Mouse (Mus musculus): Measurements from ENCODE around the gene Cmss1. TPM values are rescaled to one million over a fixed set of nuclear protein-coding genes. Genes with fewer than 3 reads are reported as not detected.

Cmss1 gene
- total and polyA plus RNA-seq, 2 experiments: 3.1 to 7.8 TPM

DNA sequence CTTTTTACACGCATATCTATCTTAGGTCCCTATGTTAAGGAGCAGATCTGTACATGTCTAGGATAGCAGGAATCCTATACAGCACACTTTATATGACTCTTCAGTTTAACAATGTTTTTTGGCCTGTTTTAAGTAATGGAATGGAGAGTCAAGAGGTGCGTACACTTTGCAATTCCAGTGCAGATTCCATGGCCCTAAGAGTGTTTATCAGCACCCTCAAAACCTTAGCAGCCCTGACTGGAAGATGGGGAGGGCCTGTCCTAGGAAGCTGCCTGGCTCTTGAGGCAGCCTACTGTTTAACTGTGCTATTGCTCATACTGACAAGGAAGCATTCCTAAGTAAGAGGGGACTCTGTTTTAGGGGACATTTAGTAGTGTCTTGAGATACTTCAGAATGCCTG is 222.4 kb downstream of the Cmss1 start:
- Histone ChIP-seq H3K27ac (replicated peaks; ENCODE audit: insufficient read depth, low read depth, low read length) (no peak overlapping the region), H3K79me2 (ENCODE audit: control insufficient read depth, insufficient read depth, low read length) (no peaks in the 10 kb centered on the region), H3K4me3 (ENCODE audit: insufficient read depth, low read depth, low read length) (no peak overlapping the region), H3K9ac (ENCODE audit: low read depth, low read length) (no peak overlapping the region), H3K4me1 (ENCODE audit: control insufficient read depth, insufficient read depth, low read length) (no peaks in the 10 kb centered on the region), H3K27me3 (ENCODE audit: control insufficient read depth, insufficient read depth, low read length) (no peaks in the 10 kb centered on the region), H3K36me3 (ENCODE audit: control insufficient read depth, insufficient read depth, low read length) (no peaks in the 10 kb centered on the region)
- 98% methylated on average over 2 of the region's 2 CpGs for WGBS
- TF ChIP-seq POLR2A (IDR thresholded peaks at IDR 0.05; ENCODE audit: extremely low read depth, insufficient read depth, low read length) (no peak), CTCF (IDR thresholded peaks at IDR 0.05; ENCODE audit: low read depth, low read length) (no peak)
- DNase-seq (ENCODE audit: extremely low read depth, low read depth, low spot score): no peak

DNA sequence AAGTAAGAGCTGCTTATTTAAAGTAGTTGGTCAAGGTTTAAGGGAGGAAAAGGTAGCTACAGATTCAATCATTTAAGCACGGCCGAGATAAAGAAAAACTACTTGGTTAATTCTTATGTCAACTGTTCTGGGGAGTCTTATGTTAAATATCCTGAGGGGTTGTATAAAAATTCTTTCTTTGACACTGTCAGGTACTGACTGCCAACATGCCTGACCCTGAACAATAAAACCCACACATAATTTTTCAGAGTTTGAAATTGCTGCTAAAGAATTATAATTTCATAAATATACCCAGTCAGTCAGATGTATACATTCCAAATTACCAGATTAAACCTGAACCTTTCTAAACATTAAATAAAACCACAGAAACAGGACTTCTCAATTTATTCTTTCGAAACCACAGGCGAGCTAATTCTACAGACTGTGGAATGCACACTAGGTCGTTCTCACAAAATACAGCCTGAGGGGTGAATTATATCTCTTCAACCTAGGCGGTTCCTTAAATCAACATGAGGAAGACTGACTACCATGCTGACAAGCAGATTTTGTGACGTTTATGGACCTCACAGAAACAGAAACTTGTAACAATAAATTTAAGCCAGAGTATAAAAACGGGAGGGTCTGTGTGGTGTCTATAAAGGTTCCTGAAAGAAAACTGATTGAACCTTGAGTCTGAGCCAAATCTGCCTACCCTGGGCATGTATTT is 223.2 kb downstream of the Cmss1 start:
- Histone ChIP-seq H3K9ac (ENCODE audit: low read depth, low read length) (no peak overlapping the region), H3K36me3 (ENCODE audit: control insufficient read depth, insufficient read depth, low read length) (no peaks in the 10 kb centered on the region), H3K27ac (replicated peaks; ENCODE audit: insufficient read depth, low read depth, low read length) (no peak overlapping the region), H3K79me2 (ENCODE audit: control insufficient read depth, insufficient read depth, low read length) (no peaks in the 10 kb centered on the region), H3K4me1 (ENCODE audit: control insufficient read depth, insufficient read depth, low read length) (no peaks in the 10 kb centered on the region), H3K27me3 (ENCODE audit: control insufficient read depth, insufficient read depth, low read length) (no peaks in the 10 kb centered on the region), H3K4me3 (ENCODE audit: insufficient read depth, low read depth, low read length) (no peak overlapping the region)
- WGBS: 81% methylated on average over 8 of the region's 8 CpGs
- TF ChIP-seq POLR2A (IDR thresholded peaks at IDR 0.05; ENCODE audit: extremely low read depth, insufficient read depth, low read length): no peak
- no peak for TF ChIP-seq CTCF (IDR thresholded peaks at IDR 0.05; ENCODE audit: low read depth, low read length)
- DNase-seq (ENCODE audit: extremely low read depth, low read depth, low spot score): no peak

DNA sequence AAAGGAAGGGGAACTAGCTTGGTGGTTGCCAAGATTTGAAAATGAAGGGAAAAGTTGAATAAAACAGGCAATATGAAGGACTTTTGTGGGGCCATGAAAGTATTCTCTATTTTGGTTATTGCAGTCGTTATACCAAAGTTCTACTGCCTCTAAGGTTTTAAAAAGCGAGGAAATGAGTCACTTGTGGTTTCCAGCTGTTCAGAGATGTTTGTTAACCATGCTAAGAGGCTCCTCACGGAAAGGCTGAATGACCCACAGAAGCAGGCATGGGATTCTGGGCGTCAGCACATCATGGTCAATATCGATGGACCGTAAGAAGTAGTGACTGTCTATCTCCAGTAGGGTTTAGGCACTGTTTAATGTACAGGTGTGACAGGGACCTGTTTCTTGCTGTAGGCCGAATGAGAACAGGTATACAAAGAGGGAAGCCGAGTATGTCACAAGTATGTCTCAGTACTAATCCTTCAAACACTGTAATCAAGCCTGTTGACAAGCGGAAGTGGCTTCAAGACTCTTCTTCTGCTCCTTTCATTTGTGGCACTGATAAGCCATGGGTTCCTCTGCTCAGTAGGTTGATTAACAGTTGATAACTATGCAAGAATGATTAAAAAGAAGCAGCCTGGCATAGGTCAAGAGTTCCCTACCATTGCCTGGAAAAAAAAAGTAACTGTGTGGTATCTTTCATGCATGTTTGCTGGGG is 227.9 kb downstream of the Cmss1 start:
- Histone ChIP-seq H3K36me3 (ENCODE audit: control insufficient read depth, insufficient read depth, low read length) (no peaks in the 10 kb centered on the region), H3K4me1 (ENCODE audit: control insufficient read depth, insufficient read depth, low read length) (no peaks in the 10 kb centered on the region), H3K79me2 (ENCODE audit: control insufficient read depth, insufficient read depth, low read length) (no peaks in the 10 kb centered on the region), H3K27me3 (ENCODE audit: control insufficient read depth, insufficient read depth, low read length) (no peaks in the 10 kb centered on the region), H3K4me3 (ENCODE audit: insufficient read depth, low read depth, low read length) (no peak overlapping the region), H3K9ac (ENCODE audit: low read depth, low read length) (no peak overlapping the region), H3K27ac (replicated peaks; ENCODE audit: insufficient read depth, low read depth, low read length) (no peak overlapping the region)
- TF ChIP-seq CTCF (IDR thresholded peaks at IDR 0.05; ENCODE audit: low read depth, low read length) (no peak), POLR2A (IDR thresholded peaks at IDR 0.05; ENCODE audit: extremely low read depth, insufficient read depth, low read length) (no peak)
- 86% methylated on average over 9 of the region's 9 CpGs for WGBS
- no peak for DNase-seq (ENCODE audit: extremely low read depth, low read depth, low spot score)

- no peak overlapping the region for H3K9ac ChIP-seq (ENCODE audit: low read depth, low read length)
- WGBS: 88% methylated on average over 7 of the region's 7 CpGs
- H3K27me3 ChIP-seq (ENCODE audit: control insufficient read depth, insufficient read depth, low read length): no peaks in the 10 kb centered on the region
- H3K36me3 ChIP-seq (ENCODE audit: control insufficient read depth, insufficient read depth, low read length): no peaks in the 10 kb centered on the region
- H3K4me1 ChIP-seq (ENCODE audit: control insufficient read depth, insufficient read depth, low read length): no peaks in the 10 kb centered on the region
- H3K79me2 ChIP-seq (ENCODE audit: control insufficient read depth, insufficient read depth, low read length): no peaks in the 10 kb centered on the region
- TF ChIP-seq POLR2A (IDR thresholded peaks at IDR 0.05; ENCODE audit: extremely low read depth, insufficient read depth, low read length) (no peak), CTCF (IDR thresholded peaks at IDR 0.05; ENCODE audit: low read depth, low read length) (no peak)
- no peak overlapping the region for H3K4me3 ChIP-seq (ENCODE audit: insufficient read depth, low read depth, low read length)
- H3K27ac ChIP-seq (replicated peaks; ENCODE audit: insufficient read depth, low read depth, low read length): no peak overlapping the region
- no peak for DNase-seq (ENCODE audit: extremely low read depth, low read depth, low spot score)
Observed at GRCm38 (mm10) chr16:57375248-57375837, 231.3 kb downstream of the Cmss1 start.

DNA sequence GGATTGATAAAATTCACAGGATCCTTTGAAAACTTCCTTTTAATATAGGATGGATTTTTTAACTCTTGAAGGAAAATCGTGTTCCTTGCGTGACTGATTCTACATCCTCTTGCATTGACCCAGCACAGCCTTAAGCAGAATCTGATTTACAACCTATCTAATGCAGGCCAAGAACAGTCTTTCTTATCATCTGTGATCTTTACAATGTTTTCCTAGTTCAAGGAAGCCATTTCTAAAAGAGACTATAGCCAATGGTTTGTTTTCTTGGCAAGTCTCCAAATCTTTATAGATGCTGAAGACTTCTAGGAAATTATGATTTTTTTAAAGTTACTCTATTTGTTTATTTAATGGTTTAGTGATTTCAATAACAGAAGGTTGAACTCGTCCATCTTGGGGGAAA is 234.5 kb downstream of the Cmss1 start:
- no peaks in the 10 kb centered on the region for H3K27me3 ChIP-seq (ENCODE audit: control insufficient read depth, insufficient read depth, low read length)
- no peak overlapping the region for H3K27ac ChIP-seq (replicated peaks; ENCODE audit: insufficient read depth, low read depth, low read length)
- 92% methylated on average over 3 of the region's 3 CpGs for WGBS
- DNase-seq (ENCODE audit: extremely low read depth, low read depth, low spot score): no peak
- H3K4me1 ChIP-seq (ENCODE audit: control insufficient read depth, insufficient read depth, low read length): no peaks in the 10 kb centered on the region
- TF ChIP-seq CTCF (IDR thresholded peaks at IDR 0.05; ENCODE audit: low read depth, low read length): no peak
- TF ChIP-seq POLR2A (IDR thresholded peaks at IDR 0.05; ENCODE audit: extremely low read depth, insufficient read depth, low read length): no peak
- H3K79me2 ChIP-seq (ENCODE audit: control insufficient read depth, insufficient read depth, low read length): no peaks in the 10 kb centered on the region
- no peak overlapping the region for H3K4me3 ChIP-seq (ENCODE audit: insufficient read depth, low read depth, low read length)
- H3K36me3 ChIP-seq (ENCODE audit: control insufficient read depth, insufficient read depth, low read length): no peaks in the 10 kb centered on the region
- H3K9ac ChIP-seq (ENCODE audit: low read depth, low read length): no peak overlapping the region
